Mouse (Mus musculus) heart, postnatal 0 days (tissue): ENCODE results near the gene Lrrc4.

Source experiments
- CTCF ChIP-seq: IDR thresholded peaks from 2 replicates; pipeline ENCODE4 v1.5.1; 2016; ENCODE audit warnings: antibody characterized with exemption, control low read depth, low read depth
- EP300 ChIP-seq: IDR thresholded peaks from 2 replicates; pipeline ENCODE4 v1.6.1; 2016; ENCODE audit warnings: antibody characterized with exemption, low read depth

GRCm38 (mm10) chr6:28667586-28667985 is 164.0 kb downstream of the Lrrc4 start:
- TF ChIP-seq CTCF (no peak), EP300 (no peak)
